Mouse (Mus musculus): ENCODE results near the gene Ugt1a6b.

GRCm38 (mm10) chr1:88249596-88249995 is 146.5 kb downstream of the Ugt1a6b start:
- no peak for TF ChIP-seq CTCF (conservative IDR thresholded peaks at IDR 0.05; ENCODE audit: low read length)
- no peak for TF ChIP-seq NANOG (IDR thresholded peaks at IDR 0.05; ENCODE audit: borderline replicate concordance, low read length)

Data from E14TG2a.4 (cell line).